Mouse (Mus musculus) liver, embryonic 14.5 days (tissue): ENCODE measurements around the gene Ccdc27. TPM values are rescaled to one million over a fixed set of nuclear protein-coding genes. Genes with fewer than 3 reads are reported as not detected.

Experiments used
- ATAC-seq: fragments of 200-750 bp; cut with Nextera tagmentation; 2 replicates; pipeline ENCODE4 v1.8.0; 2017; ENCODE audit warnings: moderate number of reproducible peaks, mild to moderate bottlenecking, moderate library complexity; ENCODE audit not compliant: insufficient read depth
- DNase-seq, 3 experiments: peaks; one replicate each; pipeline ENCODE4 v3.0.0-alpha.2; 2012 to 2013; ENCODE audit warnings: low read depth in 3 of 3, low spot score in 3 of 3
- H3K27ac ChIP-seq: fragments of 300-500 bp; sonication (generic); 2 replicates; pipeline ENCODE4 v1.5.1; 2014; ENCODE audit warnings: moderate library complexity, mild to moderate bottlenecking, control low read depth, inconsistent platforms
- H3K27me3 ChIP-seq: fragments of 300-500 bp; sonication (generic); 2 replicates; pipeline ENCODE4 v1.6.1; 2014; ENCODE audit warnings: mild to moderate bottlenecking, low read length, moderate library complexity; ENCODE audit not compliant: control insufficient read depth, insufficient read depth
- H3K36me3 ChIP-seq: fragments of 300-500 bp; sonication (generic); replicated peaks from 2 replicates; pipeline ENCODE4 v1.6.1; 2014; ENCODE audit warnings: low read depth; ENCODE audit not compliant: control insufficient read depth, insufficient read depth
- H3K4me1 ChIP-seq, 2 experiments: fragments of 200-500 bp in 1 of 2; fragments of 300-500 bp in 1 of 2; sonication (generic) in 1 of 2; replicated peaks; 2 replicates each; pipeline ENCODE4 v1.6.1; 2012 to 2014; ENCODE audit warnings: antibody characterized with exemption in 1 of 2, inconsistent platforms in 1 of 2, low read length in 1 of 2; ENCODE audit not compliant: control insufficient read depth in 2 of 2, insufficient read depth in 2 of 2
- H3K4me2 ChIP-seq: fragments of 300-500 bp; sonication (generic); 2 replicates; pipeline ENCODE4 v1.6.1; 2014; ENCODE audit warnings: low read depth, mild to moderate bottlenecking, control low read depth, moderate library complexity
- H3K4me3 ChIP-seq, 2 experiments: fragments of 200-500 bp in 1 of 2; fragments of 300-500 bp in 1 of 2; sonication (generic) in 1 of 2; 2 replicates each; pipeline ENCODE4 v1.5.1; 2012 to 2014; ENCODE audit warnings: low read depth in 2 of 2, low read length in 2 of 2, mild to moderate bottlenecking in 2 of 2, control low read depth in 1 of 2, inconsistent platforms in 1 of 2, moderate library complexity in 1 of 2; ENCODE audit not compliant: insufficient read depth in 1 of 2
- H3K9ac ChIP-seq: fragments of 300-500 bp; sonication (generic); replicated peaks from 2 replicates; pipeline ENCODE4 v1.6.1; 2014; ENCODE audit warnings: mild to moderate bottlenecking, control low read depth, moderate library complexity
- H3K9me3 ChIP-seq: fragments of 300-500 bp; sonication (generic); 2 replicates; pipeline ENCODE4 v1.6.1; 2016; ENCODE audit warnings: low read length, mixed read lengths; ENCODE audit not compliant: control insufficient read depth
- CTCF ChIP-seq: IDR thresholded peaks from 2 replicates; pipeline ENCODE4 v1.5.1; 2016; ENCODE audit warnings: antibody characterized with exemption, low read depth, control low read depth
- EP300 ChIP-seq: IDR thresholded peaks from 2 replicates; pipeline ENCODE4 v1.6.1; 2016; ENCODE audit warnings: antibody characterized with exemption, low read depth
- WGBS: fragments of 180-500 bp; shearing (Covaris S2); extraction: QIAGEN DNeasy Blood & Tissue Kit; methylation state at CpG from one replicate; pipeline ENCODE4 v1.1.7; 2014; ENCODE audit not compliant: insufficient replicate concordance; 5-methylcytosine and 5-hydroxymethylcytosine counted together
- polyA plus RNA-seq, 2 experiments: library from polyadenylated mRNA; depleted of rRNA in 1 of 2; stranded (reverse) in 1 of 2; unstranded in 1 of 2; fragments of >200 nt; fragmentation: Nextera tagmentation in 1 of 2; extraction: Ambion mirVana in 1 of 2; gene quantifications; 2 replicates each; pipeline versions ENCODE4 v1.2.1 to v1.2.3; 2012 to 2014

The Ccdc27 gene
- polyA plus RNA-seq, 2 experiments, result not detected

DNA sequence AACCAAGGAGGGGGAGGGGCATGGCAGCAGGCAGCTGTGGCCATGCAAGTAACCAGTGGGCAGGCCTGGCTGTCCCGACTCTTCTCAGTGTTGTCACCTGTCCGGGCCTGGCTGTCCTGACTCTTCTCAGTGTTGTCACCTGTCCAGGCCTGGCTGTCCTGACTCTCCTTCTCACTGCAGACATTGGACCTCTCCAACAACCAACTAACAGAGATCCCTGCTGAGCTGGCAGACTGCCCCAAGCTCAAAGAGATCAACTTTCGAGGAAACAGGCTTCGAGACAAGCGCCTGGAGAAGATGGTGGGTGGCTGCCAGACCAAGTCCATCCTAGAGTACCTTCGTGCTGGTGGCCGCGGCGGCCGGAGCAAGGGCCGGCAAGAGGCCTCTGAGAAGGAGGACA, 27.0 kb downstream of the Ccdc27 start:
- TF ChIP-seq CTCF (no peak), EP300 (no peak)
- peaks cover 48% of the 10 kb centered on the region for H3K36me3 ChIP-seq

GRCm38 (mm10) chr4:154012132-154012882, 30.2 kb downstream of the Ccdc27 start:
- TF ChIP-seq CTCF (no peak), EP300 (no peak)
- no peak for ATAC-seq
- peaks cover 32% of the 10 kb centered on the region for H3K36me3 ChIP-seq
- H3K4me2 ChIP-seq, result peak overlapping the region; percentile 82
- WGBS, result under 1% methylated on average over 55 of the region's 55 CpGs
- H3K27me3 ChIP-seq, result no peaks in the 10 kb centered on the region
- H3K27ac ChIP-seq, result peak overlapping the region; percentile 13; the same call in 1 of the 2 replicates
- no peaks in the 10 kb centered on the region for H3K9me3 ChIP-seq
- peak overlapping the region; percentile 93 for H3K9ac ChIP-seq
- H3K4me1 ChIP-seq, result peaks cover 16 to 22% of the 10 kb centered on the region in 2 experiments
- DNase-seq, result no peak
- H3K4me3 ChIP-seq, result peak overlapping the region; percentile 75 to 98

More for the DNA sequence above, 27.0 kb downstream of the Ccdc27 start:
- Histone ChIP-seq H3K9ac (no peak overlapping the region), H3K9me3 (no peaks in the 10 kb centered on the region), H3K27ac (no peak overlapping the region), H3K4me2 (no peak overlapping the region), H3K27me3 (no peaks in the 10 kb centered on the region), H3K4me3 (no peak overlapping the region), H3K4me1 (peaks cover 16 to 22% of the 10 kb centered on the region in 2 experiments)
- WGBS, result 83% methylated on average over 11 of the region's 11 CpGs
- DNase-seq (no peak), ATAC-seq (no peak)

DNA sequence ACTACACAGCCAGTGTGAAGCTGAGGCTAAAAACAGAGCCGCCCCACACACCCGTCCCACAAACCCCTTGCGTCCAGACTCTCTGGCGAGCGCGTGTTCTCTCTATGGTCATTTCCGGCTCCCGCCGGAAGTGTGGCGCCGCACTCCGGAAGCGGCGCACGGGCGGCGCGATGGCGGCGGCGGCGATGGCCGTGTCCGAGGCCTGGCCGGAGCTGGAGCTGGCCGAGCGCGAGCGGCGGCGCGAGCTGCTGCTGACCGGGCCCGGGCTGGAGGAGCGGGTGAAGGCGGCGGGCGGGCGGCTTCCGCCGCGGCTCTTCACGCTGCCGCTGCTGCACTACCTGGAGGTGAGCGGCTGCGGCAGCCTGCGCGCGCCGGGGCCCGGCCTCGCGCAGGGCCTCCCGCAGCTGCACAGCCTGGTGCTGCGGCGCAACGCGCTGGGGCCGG, 30.8 kb downstream of the Ccdc27 start, which contains the start of gene Lrrc47:
TSS of gene Lrrc47 (plus strand) at position 86 of the 444 bp plus-strand sequence.
- peak; percentile 60 to 68 (median 68) for DNase-seq
- H3K27ac ChIP-seq, result peak within 1 kb of the TSS; percentile 50
- H3K4me2 ChIP-seq, result peak within 1 kb of the TSS; percentile 82
- H3K27me3 ChIP-seq, result no peaks in the 10 kb centered on the region
- H3K9me3 ChIP-seq, result no peaks in the 10 kb centered on the region
- H3K36me3 ChIP-seq, result peaks cover 26% of the 10 kb centered on the region
- peaks cover 16 to 22% of the 10 kb centered on the region in 2 experiments for H3K4me1 ChIP-seq
- ATAC-seq, result peak; percentile 91
- H3K9ac ChIP-seq, result peak within 1 kb of the TSS; percentile 93
- TF ChIP-seq EP300, result no peak
- no peak for TF ChIP-seq CTCF
- H3K4me3 ChIP-seq, result peak within 1 kb of the TSS; percentile 75 to 98
- under 1% methylated on average over 59 of the region's 59 CpGs for WGBS

DNA sequence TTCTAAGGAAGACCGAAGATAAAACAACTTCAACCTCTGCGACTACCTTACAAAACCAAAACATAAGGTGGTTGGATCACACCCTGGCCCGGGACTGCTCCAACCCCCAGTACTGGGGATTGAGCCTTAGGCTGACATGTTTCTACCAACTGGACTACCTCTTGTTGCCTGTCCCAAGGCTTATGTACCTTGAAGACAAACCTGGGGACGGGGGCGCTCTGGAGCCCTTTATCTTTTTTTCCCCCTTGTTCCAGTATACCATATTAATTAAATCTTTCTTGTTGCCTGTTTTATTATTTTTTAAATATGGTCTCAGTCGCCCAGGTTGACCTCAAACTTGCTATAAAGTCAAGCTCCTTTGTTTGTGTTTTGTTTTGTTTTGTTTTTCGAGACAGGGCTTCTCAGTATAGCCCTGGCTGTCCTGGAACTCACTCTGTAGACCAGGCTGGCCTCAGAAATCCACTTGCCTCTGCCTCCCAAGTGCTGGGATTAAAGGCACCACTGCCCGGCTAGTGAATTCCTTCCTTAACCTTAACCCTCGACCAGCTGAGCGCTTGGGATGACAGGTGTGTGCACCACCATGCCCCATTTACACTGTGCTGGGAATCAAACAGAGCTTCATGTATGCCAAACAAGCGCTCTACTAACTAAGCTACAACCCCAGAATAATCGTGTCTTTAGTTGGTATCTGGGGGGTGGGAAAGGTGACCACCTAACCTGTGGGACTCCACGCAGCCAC, 31.4 kb downstream of the Ccdc27 start:
- Histone ChIP-seq H3K4me2 (peak overlapping the region; percentile 82), H3K4me1 (peaks cover 16 to 22% of the 10 kb centered on the region in 2 experiments), H3K36me3 (peaks cover 22% of the 10 kb centered on the region), H3K9me3 (no peaks in the 10 kb centered on the region), H3K4me3 (peak overlapping the region; percentile 75 to 98), H3K27ac (peak overlapping the region; percentile 50), H3K27me3 (no peaks in the 10 kb centered on the region), H3K9ac (peak overlapping the region; percentile 93)
- peak; percentile 60 for ATAC-seq
- 27% methylated on average over 13 of the region's 13 CpGs for WGBS
- TF ChIP-seq CTCF, result no peak
- TF ChIP-seq EP300, result no peak
- DNase-seq, result no peak

DNA sequence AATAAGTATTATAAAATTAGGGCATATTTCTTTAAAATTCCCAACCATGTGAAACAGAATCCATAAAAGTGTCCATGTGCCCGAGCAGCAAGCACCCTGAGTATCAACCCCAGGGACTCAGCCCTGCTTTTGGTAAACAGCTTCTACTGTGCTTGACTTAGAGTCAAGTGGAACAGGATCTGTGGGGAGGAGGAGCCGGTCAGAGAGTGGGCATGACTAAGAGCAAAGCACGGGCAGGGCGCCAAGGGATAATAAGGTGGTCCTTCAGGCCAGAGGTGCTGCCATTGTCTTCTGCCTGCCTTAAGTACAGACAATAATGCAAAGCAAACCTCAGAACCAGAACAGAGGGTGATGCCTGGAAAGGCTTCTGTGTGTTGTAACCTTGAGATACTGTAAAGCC, 34.7 kb downstream of the Ccdc27 start:
- Histone ChIP-seq H3K27ac (no peak overlapping the region), H3K27me3 (no peaks in the 10 kb centered on the region), H3K4me3 (no peak overlapping the region), H3K36me3 (no peaks in the 10 kb centered on the region), H3K9me3 (no peaks in the 10 kb centered on the region), H3K4me1 (peaks cover 5 to 9% of the 10 kb centered on the region in 2 experiments), H3K9ac (no peak overlapping the region), H3K4me2 (no peak overlapping the region)
- no peak for ATAC-seq
- 69% methylated on average over 4 of the region's 4 CpGs for WGBS
- DNase-seq, result no peak
- TF ChIP-seq CTCF (no peak), EP300 (no peak)
